Mouse (Mus musculus) CH12.LX (cell line): ENCODE results near the gene Pde8b.

ENCODE experiments used
- CTCF ChIP-seq, 2 experiments: IDR thresholded peaks in 1 of 2; conservative IDR thresholded peaks in 1 of 2; 2 replicates each; pipeline ENCODE4 v1.5.1; 2011 to 2012; ENCODE audit warnings: low read depth in 2 of 2, low read length in 2 of 2, improper control_type of control experiment in 1 of 2, inconsistent platforms in 1 of 2, mild to moderate bottlenecking in 1 of 2, moderate library complexity in 1 of 2
- MEF2A ChIP-seq: IDR thresholded peaks from 2 replicates; pipeline ENCODE4 v1.6.1; 2014; ENCODE audit warnings: low read depth, mild to moderate bottlenecking, inconsistent platforms, low read length, improper control_type of control experiment, borderline replicate concordance
- POLR2A ChIP-seq: IDR thresholded peaks from 2 replicates; pipeline ENCODE4 v1.6.1; 2011; ENCODE audit warnings: low read depth, mild to moderate bottlenecking, improper control_type of control experiment, low read length
- SIN3A ChIP-seq: IDR thresholded peaks from 2 replicates; pipeline ENCODE4 v1.6.1; 2012; ENCODE audit warnings: low read length, improper control_type of control experiment, inconsistent platforms
- UBTF ChIP-seq: IDR thresholded peaks from 2 replicates; pipeline ENCODE4 v1.6.1; 2012; ENCODE audit warnings: low read depth, mild to moderate bottlenecking, inconsistent platforms, low read length, improper control_type of control experiment, moderate library complexity
- ZNF384 ChIP-seq: IDR thresholded peaks from 2 replicates; pipeline ENCODE4 v1.6.1; 2012; ENCODE audit warnings: low read depth, low read length, improper control_type of control experiment, inconsistent platforms

DNA sequence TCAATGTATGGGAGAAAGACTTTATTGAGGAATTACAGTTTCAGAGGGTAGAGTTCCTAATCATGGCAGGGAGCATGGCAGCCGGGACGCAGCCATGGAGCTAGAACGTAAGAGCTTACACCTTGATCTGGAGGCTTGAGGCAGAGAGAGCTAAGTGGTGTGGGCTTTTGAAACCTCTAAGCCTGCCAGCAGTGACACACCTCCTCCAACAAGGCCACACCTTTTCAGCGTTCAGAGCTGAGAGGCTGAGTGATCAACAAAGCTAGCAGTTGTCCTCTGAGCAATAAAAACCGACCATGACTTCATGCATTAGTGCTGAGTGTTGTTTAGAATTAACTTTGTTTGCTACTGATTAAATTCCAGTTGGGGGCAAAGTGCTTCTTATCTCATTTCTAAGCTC is 259.6 kb downstream of the Pde8b start:
- TF ChIP-seq MEF2A (no peak), POLR2A (no peak), UBTF (no peak), ZNF384 (no peak), CTCF (conservative IDR thresholded peaks at IDR 0.05 in 1 of 2, IDR thresholded peaks at IDR 0.05 in 1 of 2; ENCODE audit: low read depth in 2 of 2, low read length in 2 of 2) (no peak), SIN3A (no peak)
